Mouse (Mus musculus) spleen, adult 2 months (tissue): ENCODE measurements around the gene Mylip.

Source experiments
- CTCF ChIP-seq: fragments of 200-500 bp; IDR thresholded peaks from 2 replicates; pipeline ENCODE4 v1.5.1; 2011; ENCODE audit warnings: mild to moderate bottlenecking, inconsistent platforms; ENCODE audit not compliant: insufficient read depth, insufficient read length, insufficient replicate concordance; ENCODE audit errors: extremely low read depth
- POLR2A ChIP-seq: fragments of 200-500 bp; IDR thresholded peaks from 2 replicates; pipeline ENCODE4 v1.6.1; 2011; ENCODE audit warnings: low read depth, low read length, inconsistent platforms

- TF ChIP-seq POLR2A (no peak), CTCF (no peak)
Observed at GRCm38 (mm10) chr13:45385521-45385920, 4.0 kb upstream of the Mylip start.
